Mouse (Mus musculus): ENCODE results near the gene Anapc2. TPM values are rescaled to one million over a fixed set of nuclear protein-coding genes. Genes with fewer than 3 reads are reported as not detected.

The Anapc2 gene
- total and polyA plus RNA-seq, 3 experiments, result 13.0 to 55.2 (median 14.5) TPM

GRCm38 (mm10) chr2:25229582-25229981 is 42.7 kb upstream of the Anapc2 start:
- Histone ChIP-seq H3K27me3 (replicated peaks) (peaks cover 55% of the 10 kb centered on the region), H3K79me2 (replicated peaks; ENCODE audit: control insufficient read depth, extremely low read depth, insufficient read depth, poor library complexity, severe bottlenecking) (no peaks in the 10 kb centered on the region), H3K4me3 (replicated peaks in 1 of 3; ENCODE audit: low read depth in 2 of 3, low read length in 2 of 3, poor library complexity in 1 of 3) (no peak overlapping the region), H3K9me3 (replicated peaks; ENCODE audit: low read length) (no peaks in the 10 kb centered on the region), H3K36me3 (replicated peaks in 1 of 2; ENCODE audit: control insufficient read depth in 1 of 2, insufficient read depth in 1 of 2, low read length in 1 of 2) (no peaks in the 10 kb centered on the region), H3K27ac (ENCODE audit: insufficient read depth, low read depth) (no peak overlapping the region), H3K9ac (ENCODE audit: insufficient read depth, low read depth) (no peak overlapping the region), H3K4me2 (ENCODE audit: insufficient read depth, low read depth, poor library complexity, severe bottlenecking) (no peak overlapping the region), H3K4me1 (ENCODE audit: control insufficient read depth in 1 of 2, insufficient read depth in 2 of 2) (peaks cover 4 to 27% of the 10 kb centered on the region in 2 experiments; a peak in 3 of 4 replicates)
- dilution Hi-C loops (cut with MboI; ENCODE audit: extremely low pct_ligation_motif_present, extremely low pct_unique_long_range_greater_than_20kb, low sequenced_read_pairs) (no loop called here), in situ Hi-C loops (cut with MboI; ENCODE audit: low pct_ligation_motif_present, low pct_unique_long_range_greater_than_20kb, low sequenced_read_pairs) (no loop called here)
- no peak for DNase-seq (ENCODE audit: extremely low read depth)
- TF ChIP-seq NRF1 (IDR thresholded peaks at IDR 0.05; ENCODE audit: low read depth, low read length) (no peak), TBP (conservative IDR thresholded peaks at IDR 0.05; ENCODE audit: low read depth, low read length) (no peak), GABPA (IDR thresholded peaks at IDR 0.05; ENCODE audit: insufficient replicate concordance, low read depth, low read length) (no peak), UBTF (IDR thresholded peaks at IDR 0.05; ENCODE audit: low read depth, low read length) (no peak), PAX5 (IDR thresholded peaks at IDR 0.05; ENCODE audit: low read length) (no peak), MAZ (IDR thresholded peaks at IDR 0.05; ENCODE audit: low read depth, low read length) (no peak), JUND (conservative IDR thresholded peaks at IDR 0.05; ENCODE audit: low read depth, low read length) (no peak), CHD2 (IDR thresholded peaks at IDR 0.05; ENCODE audit: low read length) (no peak), RAD21 (IDR thresholded peaks at IDR 0.05; ENCODE audit: low read depth, low read length) (no peak), POLR2A (IDR thresholded peaks at IDR 0.05; ENCODE audit: low read depth, low read length) (no peak)

- DNase-seq (ENCODE audit: extremely low read depth), result no peak
- no peak for TF ChIP-seq ELF1 (IDR thresholded peaks at IDR 0.05; ENCODE audit: low read depth, low read length)
- TF ChIP-seq SIN3A (IDR thresholded peaks at IDR 0.05; ENCODE audit: low read length), result no peak
- TF ChIP-seq ZNF384 (IDR thresholded peaks at IDR 0.05; ENCODE audit: low read depth, low read length), result no peak
- TF ChIP-seq CHD2 (IDR thresholded peaks at IDR 0.05; ENCODE audit: low read length), result no peak
- no peak for TF ChIP-seq ETS1 (conservative IDR thresholded peaks at IDR 0.05; ENCODE audit: low read depth, low read length)
- TF ChIP-seq BHLHE40 (IDR thresholded peaks at IDR 0.05; ENCODE audit: low read depth, low read length), result no peak
- TF ChIP-seq POLR2AphosphoS2 (IDR thresholded peaks at IDR 0.05; ENCODE audit: low read depth, low read length), result no peak
- TF ChIP-seq UBTF (IDR thresholded peaks at IDR 0.05; ENCODE audit: low read depth, low read length), result no peak
- no peak for TF ChIP-seq JUND (conservative IDR thresholded peaks at IDR 0.05; ENCODE audit: low read depth, low read length)
- TF ChIP-seq NRF1 (IDR thresholded peaks at IDR 0.05; ENCODE audit: low read depth, low read length), result no peak
- TF ChIP-seq GABPA (IDR thresholded peaks at IDR 0.05; ENCODE audit: insufficient replicate concordance, low read depth, low read length), result no peak
- TF ChIP-seq MAFK (IDR thresholded peaks at IDR 0.05; ENCODE audit: insufficient replicate concordance, low read length), result no peak
- Histone ChIP-seq H3K27ac (ENCODE audit: insufficient read depth, low read depth) (no peak overlapping the region), H3K36me3 (replicated peaks in 1 of 2; ENCODE audit: control insufficient read depth in 1 of 2, insufficient read depth in 1 of 2, low read length in 1 of 2) (no peaks in the 10 kb centered on the region), H3K9ac (ENCODE audit: insufficient read depth, low read depth) (no peak overlapping the region), H3K4me2 (ENCODE audit: insufficient read depth, low read depth, poor library complexity, severe bottlenecking) (no peak overlapping the region), H3K27me3 (replicated peaks) (peaks cover 65% of the 10 kb centered on the region), H3K4me1 (ENCODE audit: control insufficient read depth in 1 of 2, insufficient read depth in 2 of 2) (peaks cover 4 to 25% of the 10 kb centered on the region in 2 experiments; a peak in 3 of 4 replicates), H3K79me2 (replicated peaks; ENCODE audit: control insufficient read depth, extremely low read depth, insufficient read depth, poor library complexity, severe bottlenecking) (no peaks in the 10 kb centered on the region), H3K9me3 (replicated peaks; ENCODE audit: low read length) (no peaks in the 10 kb centered on the region), H3K4me3 (replicated peaks in 1 of 3; ENCODE audit: low read depth in 2 of 3, low read length in 2 of 3, poor library complexity in 1 of 3) (no peak overlapping the region)
- dilution Hi-C loops (cut with MboI; ENCODE audit: extremely low pct_ligation_motif_present, extremely low pct_unique_long_range_greater_than_20kb, low sequenced_read_pairs) (no loop called here), in situ Hi-C loops (cut with MboI; ENCODE audit: low pct_ligation_motif_present, low pct_unique_long_range_greater_than_20kb, low sequenced_read_pairs) (no loop called here)
Observed at GRCm38 (mm10) chr2:25230581-25230980, 41.7 kb upstream of the Anapc2 start.

Data from CH12.LX (cell line).